Mouse (Mus musculus) stomach, postnatal 0 days (tissue): ENCODE measurements at regions not wholly inside any gene's neighbourhood (a gene's known extent, or its start where the extent isn't known, plus 50 kb on each side); places are given as distances from the start of the nearest gene placed in this dataset.

Source experiments
- CTCF ChIP-seq: IDR thresholded peaks from 2 replicates; pipeline ENCODE4 v1.5.1; 2016; ENCODE audit warnings: antibody characterized with exemption, low read depth, mild to moderate bottlenecking, moderate library complexity
- EP300 ChIP-seq: optimal IDR thresholded peaks from 2 replicates; pipeline ENCODE3; 2016; ENCODE audit warnings: antibody characterized with exemption

DNA sequence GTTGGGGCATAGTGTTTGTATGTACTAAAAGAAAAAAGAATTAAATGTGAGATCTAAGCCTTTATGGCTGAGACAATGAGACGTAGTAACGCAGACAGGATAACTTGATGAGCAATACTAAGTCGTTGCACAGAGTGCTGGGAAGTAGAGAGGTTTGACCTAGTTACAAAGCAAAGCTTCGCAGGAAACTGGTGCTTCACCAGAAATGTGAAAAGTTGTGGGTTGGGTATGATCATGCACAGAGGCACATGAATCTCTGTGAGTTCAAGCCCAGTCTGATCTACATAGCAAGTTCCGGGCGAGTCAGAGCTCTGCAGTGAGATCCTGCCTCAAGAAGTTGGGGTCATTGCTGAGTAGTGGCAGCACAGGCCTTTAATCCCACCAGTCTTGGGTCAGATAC is 65.3 kb upstream of the Jmy start:
- TF ChIP-seq CTCF, result no peak
- no peak for TF ChIP-seq EP300
